Mouse (Mus musculus) hindbrain, embryonic 14.5 days (tissue): ENCODE data around the gene Gm5426. TPM values are rescaled to one million over a fixed set of nuclear protein-coding genes. Genes with fewer than 3 reads are reported as not detected.

Experiments
- ATAC-seq: fragments of 200-750 bp; cut with Nextera tagmentation; 2 replicates; pipeline ENCODE4 v1.8.0; 2017; ENCODE audit warnings: moderate number of reproducible peaks, mild to moderate bottlenecking, moderate TSS enrichment, moderate library complexity; ENCODE audit not compliant: low FRiP score
- DNase-seq: peaks from one replicate; pipeline ENCODE4 v3.0.0-alpha.2; 2015; ENCODE audit warnings: low spot score
- H3K27ac ChIP-seq: fragments of 300-500 bp; sonication (generic); 2 replicates; pipeline ENCODE4 v1.5.1; 2014; ENCODE audit warnings: mild to moderate bottlenecking, moderate library complexity
- H3K27me3 ChIP-seq: fragments of 300-500 bp; sonication (generic); 2 replicates; pipeline ENCODE4 v1.6.1; 2014; ENCODE audit warnings: mild to moderate bottlenecking, low read length, mixed read lengths; ENCODE audit not compliant: control insufficient read depth, insufficient read depth
- H3K36me3 ChIP-seq: fragments of 300-500 bp; sonication (generic); replicated peaks from 2 replicates; pipeline ENCODE4 v1.6.1; 2014; ENCODE audit not compliant: control insufficient read depth, insufficient read depth
- H3K4me1 ChIP-seq: fragments of 300-500 bp; sonication (generic); replicated peaks from 2 replicates; pipeline ENCODE4 v1.6.1; 2014; ENCODE audit warnings: antibody characterized with exemption, low read length, mixed read lengths; ENCODE audit not compliant: control insufficient read depth, insufficient read depth
- H3K4me2 ChIP-seq: fragments of 300-500 bp; sonication (generic); replicated peaks from 2 replicates; pipeline ENCODE4 v1.6.1; 2014; ENCODE audit warnings: mild to moderate bottlenecking, moderate library complexity
- H3K4me3 ChIP-seq: fragments of 300-500 bp; sonication (generic); replicated peaks from 2 replicates; pipeline ENCODE4 v1.5.1; 2014; ENCODE audit warnings: mild to moderate bottlenecking, low read length
- H3K9ac ChIP-seq: fragments of 300-500 bp; sonication (generic); 2 replicates; pipeline ENCODE4 v1.6.1; 2014
- H3K9me3 ChIP-seq: fragments of 300-500 bp; sonication (generic); 2 replicates; pipeline ENCODE4 v1.6.1; 2016; ENCODE audit warnings: low read length; ENCODE audit not compliant: control insufficient read depth
- WGBS: fragments of 180-500 bp; shearing (Covaris S2); extraction: QIAGEN DNeasy Blood & Tissue Kit; methylation state at CpG from one replicate; pipeline ENCODE4 v1.1.7; 2014; 5-methylcytosine and 5-hydroxymethylcytosine counted together
- polyA plus RNA-seq: library from polyadenylated mRNA; unstranded; fragments of >200 nt; fragmentation: Nextera tagmentation; extraction: Ambion mirVana; gene quantifications from 2 replicates; pipeline ENCODE4 v1.2.1, GENCODE M21; 2014

Gm5426 gene
- polyA plus RNA-seq, 1 experiment from 2014 or later = not detected

DNA sequence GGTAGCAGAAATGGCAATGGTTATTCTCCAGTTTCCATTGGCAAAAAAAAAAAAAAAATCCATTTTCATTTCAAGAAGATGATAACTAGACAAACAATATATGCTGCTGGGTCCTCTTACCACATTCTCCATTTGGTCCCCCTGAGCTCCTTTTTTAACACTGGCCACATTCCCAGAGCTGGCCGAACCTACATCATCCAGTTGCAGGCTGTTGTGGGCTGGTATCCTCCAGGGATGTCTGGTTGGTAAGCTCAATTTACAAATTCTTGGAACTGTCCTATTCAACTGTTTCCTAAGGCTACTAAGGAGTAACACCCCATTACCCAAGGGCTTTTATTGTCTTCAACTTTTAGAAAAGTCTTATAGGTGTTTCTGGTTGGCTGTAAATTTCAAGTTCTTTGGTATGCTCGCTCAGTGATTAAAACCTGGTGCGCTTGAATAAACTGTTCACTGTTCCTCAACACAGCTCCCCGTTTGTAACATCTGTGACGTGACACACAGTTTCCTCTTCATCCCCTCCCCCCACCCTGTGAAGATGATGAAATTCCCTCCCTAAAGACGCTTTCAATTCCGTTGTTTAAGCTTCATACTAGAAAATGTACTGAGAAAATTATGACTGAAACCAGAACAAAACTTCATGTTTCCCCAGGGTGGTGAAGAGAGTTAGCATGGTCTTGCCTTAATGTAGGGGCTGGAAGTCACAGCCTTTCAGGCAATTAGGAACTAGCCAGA, 26.7 kb downstream of the Gm5426 start:
- ATAC-seq = no peak
- Histone ChIP-seq H3K9ac (no peak overlapping the region), H3K36me3 (no peaks in the 10 kb centered on the region), H3K4me1 (no peaks in the 10 kb centered on the region), H3K4me3 (no peak overlapping the region), H3K27me3 (no peaks in the 10 kb centered on the region), H3K4me2 (no peak overlapping the region), H3K9me3 (no peaks in the 10 kb centered on the region), H3K27ac (no peak overlapping the region)
- no peak for DNase-seq
- WGBS = 86% methylated on average over 7 of the region's 7 CpGs

GRCm38 (mm10) chr10:96163791-96164190, 27.4 kb downstream of the Gm5426 start:
- no peak overlapping the region for H3K9ac ChIP-seq
- DNase-seq (no peak), ATAC-seq (no peak)
- no peaks in the 10 kb centered on the region for H3K9me3 ChIP-seq
- H3K27ac ChIP-seq = no peak overlapping the region
- no peak overlapping the region for H3K4me2 ChIP-seq
- no peaks in the 10 kb centered on the region for H3K36me3 ChIP-seq
- no peaks in the 10 kb centered on the region for H3K4me1 ChIP-seq
- WGBS = 90% methylated on average over 4 of the region's 4 CpGs
- H3K4me3 ChIP-seq = no peak overlapping the region
- H3K27me3 ChIP-seq = no peaks in the 10 kb centered on the region

- Histone ChIP-seq H3K4me1 (no peaks in the 10 kb centered on the region), H3K27ac (no peak overlapping the region), H3K36me3 (no peaks in the 10 kb centered on the region), H3K27me3 (no peaks in the 10 kb centered on the region), H3K9ac (no peak overlapping the region), H3K4me3 (no peak overlapping the region), H3K9me3 (no peaks in the 10 kb centered on the region), H3K4me2 (no peak overlapping the region)
- 81% methylated on average over 4 of the region's 4 CpGs for WGBS
- DNase-seq = no peak
- ATAC-seq = no peak
Observed at GRCm38 (mm10) chr10:96165260-96165659, 28.9 kb downstream of the Gm5426 start.

DNA sequence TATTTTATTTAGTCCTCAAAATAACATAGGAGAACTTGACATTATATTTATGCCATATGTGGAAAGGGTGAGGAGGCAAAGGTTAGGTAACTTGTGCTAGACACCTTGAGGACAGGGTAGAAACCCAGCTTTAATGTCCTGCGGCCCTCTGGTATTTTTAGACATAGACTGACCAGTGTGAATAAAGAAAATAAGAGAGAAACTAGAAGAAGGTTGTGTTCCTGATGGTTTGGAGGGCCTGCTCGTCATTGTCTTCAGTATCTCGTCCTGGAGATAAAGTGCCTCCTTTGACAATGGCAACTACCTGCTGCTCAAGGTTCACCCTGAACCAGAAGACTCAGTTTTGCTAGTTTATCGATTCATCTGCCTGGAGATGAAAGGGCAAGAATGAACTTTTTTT, 32.6 kb downstream of the Gm5426 start:
- no peak for DNase-seq
- no peak for ATAC-seq
- Histone ChIP-seq H3K9ac (no peak overlapping the region), H3K27ac (no peak overlapping the region), H3K36me3 (no peaks in the 10 kb centered on the region), H3K4me2 (no peak overlapping the region), H3K9me3 (no peaks in the 10 kb centered on the region), H3K4me3 (no peak overlapping the region), H3K27me3 (no peaks in the 10 kb centered on the region), H3K4me1 (no peaks in the 10 kb centered on the region)
- WGBS = 92% methylated on average over 4 of the region's 4 CpGs

- Histone ChIP-seq H3K9ac (no peak overlapping the region), H3K9me3 (no peaks in the 10 kb centered on the region), H3K36me3 (no peaks in the 10 kb centered on the region), H3K4me3 (no peak overlapping the region), H3K27ac (no peak overlapping the region), H3K4me1 (no peaks in the 10 kb centered on the region), H3K4me2 (no peak overlapping the region), H3K27me3 (no peaks in the 10 kb centered on the region)
- DNase-seq (no peak), ATAC-seq (no peak)
Observed at GRCm38 (mm10) chr10:96171546-96171945, 35.1 kb downstream of the Gm5426 start.

DNA sequence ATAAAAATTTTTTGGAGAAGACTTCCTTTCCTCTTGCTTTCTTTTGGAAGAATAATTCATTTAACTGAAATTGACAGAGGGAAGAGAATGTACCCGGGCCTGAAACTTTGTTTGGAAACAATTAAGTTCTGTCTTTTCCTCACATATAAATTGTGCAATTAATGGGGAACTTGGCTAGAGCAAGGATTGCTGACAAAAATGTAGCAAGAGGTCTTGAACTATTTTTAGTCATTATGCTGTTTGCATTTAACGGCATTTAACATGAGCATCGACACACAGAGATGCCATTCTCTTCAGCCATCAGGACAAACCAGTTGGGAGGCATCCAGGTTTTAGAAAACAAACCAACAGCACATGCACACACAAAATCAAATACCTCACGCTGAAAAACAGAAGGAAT, 36.6 kb downstream of the Gm5426 start:
- DNase-seq (no peak), ATAC-seq (no peak)
- Histone ChIP-seq H3K27ac (no peak overlapping the region), H3K27me3 (no peaks in the 10 kb centered on the region), H3K4me2 (no peak overlapping the region), H3K4me1 (no peaks in the 10 kb centered on the region), H3K4me3 (no peak overlapping the region), H3K9me3 (no peaks in the 10 kb centered on the region), H3K9ac (no peak overlapping the region), H3K36me3 (no peaks in the 10 kb centered on the region)
- 74% methylated on average over 4 of the region's 4 CpGs for WGBS

- 92% methylated on average over 10 of the region's 10 CpGs for WGBS
- no peak for ATAC-seq
Observed at GRCm38 (mm10) chr10:96173771-96174170, 37.4 kb downstream of the Gm5426 start.

GRCm38 (mm10) chr10:96176916-96177315, 40.5 kb downstream of the Gm5426 start:
- H3K36me3 ChIP-seq = no peaks in the 10 kb centered on the region
- no peak for DNase-seq
- no peak overlapping the region for H3K27ac ChIP-seq
- no peak overlapping the region for H3K9ac ChIP-seq
- H3K4me3 ChIP-seq = no peak overlapping the region
- H3K4me1 ChIP-seq = no peaks in the 10 kb centered on the region
- H3K4me2 ChIP-seq = no peak overlapping the region
- WGBS = 94% methylated on average over 6 of the region's 6 CpGs
- H3K9me3 ChIP-seq = no peaks in the 10 kb centered on the region
- H3K27me3 ChIP-seq = no peaks in the 10 kb centered on the region
- no peak for ATAC-seq

More at GRCm38 (mm10) chr10:96173771-96174170, 37.4 kb downstream of the Gm5426 start:
- Histone ChIP-seq H3K4me2 (no peak overlapping the region), H3K27ac (no peak overlapping the region), H3K4me3 (no peak overlapping the region), H3K36me3 (no peaks in the 10 kb centered on the region), H3K4me1 (no peaks in the 10 kb centered on the region), H3K9ac (no peak overlapping the region), H3K9me3 (no peaks in the 10 kb centered on the region), H3K27me3 (no peaks in the 10 kb centered on the region)
- DNase-seq = no peak

DNA sequence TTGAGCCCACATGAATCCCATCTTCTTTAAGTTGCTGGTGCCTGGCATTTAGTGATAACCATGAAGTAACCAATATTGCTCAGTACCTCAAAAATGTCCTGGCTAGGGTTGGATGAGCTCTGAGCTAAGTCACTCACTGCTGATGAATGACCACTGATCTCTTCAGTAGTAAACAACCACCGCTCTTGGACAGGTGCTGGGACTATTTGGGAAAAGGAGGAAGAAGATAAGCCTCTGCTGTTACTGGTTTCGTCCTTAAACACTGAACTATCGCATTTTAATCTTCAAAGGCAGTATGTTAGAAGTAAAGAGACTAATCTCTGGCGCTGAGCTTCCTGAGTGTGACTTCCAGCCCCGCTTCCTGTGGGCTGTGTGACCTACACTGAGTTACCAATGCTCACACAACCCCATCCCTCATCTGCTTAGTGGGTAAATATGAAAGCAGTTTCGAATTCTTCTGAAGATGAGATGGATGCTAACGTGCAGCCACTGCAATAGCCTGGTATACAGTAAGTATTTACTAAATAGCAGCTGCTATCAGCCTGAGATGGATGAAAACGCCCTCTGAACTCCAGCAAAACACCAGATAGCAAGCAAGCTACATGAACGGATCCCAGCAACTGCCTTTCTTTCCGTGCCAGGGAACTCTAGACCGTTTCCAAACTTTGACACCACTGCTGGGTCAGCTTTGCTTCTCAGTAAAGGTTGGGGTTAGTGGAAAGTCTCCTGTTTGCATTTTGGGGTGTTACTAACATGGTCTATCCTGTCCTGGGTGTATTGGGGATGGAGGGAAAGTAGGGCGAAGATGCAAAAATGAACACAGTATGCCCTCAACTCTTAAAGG, 44.4 kb downstream of the Gm5426 start:
- Histone ChIP-seq H3K9ac (no peak overlapping the region), H3K4me1 (no peaks in the 10 kb centered on the region), H3K36me3 (no peaks in the 10 kb centered on the region), H3K4me2 (no peak overlapping the region), H3K4me3 (no peak overlapping the region), H3K9me3 (0 out of 2 replicates have a peak, but pooled peaks cover 4% of the 10 kb centered on the region), H3K27me3 (no peaks in the 10 kb centered on the region), H3K27ac (no peak overlapping the region)
- WGBS = 89% methylated on average over 12 of the region's 12 CpGs
- ATAC-seq (no peak), DNase-seq (no peak)
